Mouse (Mus musculus): Measurements from ENCODE around the gene Limd2. TPM values are rescaled to one million over a fixed set of nuclear protein-coding genes. Genes with fewer than 3 reads are reported as not detected.

Gene Limd2
- polyA plus RNA-seq (2012; rRNA removed) = 23.6 and 28.2 TPM in 2 replicates

GRCm38 (mm10) chr11:106160841-106161721 is at the start of gene Limd2, which contains the start of gene Gm10840:
Limd2 (minus strand) TSS chr11:106160860.
Gm10840 (plus strand) TSS chr11:106160850.

DNA sequence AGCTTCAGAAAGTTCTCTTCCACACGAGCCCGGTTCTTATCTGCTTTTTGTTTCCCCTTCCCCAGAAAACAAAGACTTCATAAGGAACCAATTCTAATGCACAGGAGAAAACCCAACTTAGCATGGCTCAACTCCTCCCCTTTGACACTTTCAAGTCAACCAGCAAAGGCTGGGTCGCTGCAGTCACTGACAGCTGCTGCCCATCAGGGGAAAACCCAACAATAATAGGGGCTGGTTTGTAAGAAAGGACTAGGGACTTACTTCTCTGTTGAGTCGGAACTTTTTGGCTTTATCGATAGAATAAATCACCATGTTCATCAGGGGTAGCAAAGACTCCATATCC is 41.4 kb upstream of the Limd2 start, which contains the start of gene Strada:
TSS of gene Strada (minus strand) at position 46 of the 343 bp plus-strand sequence.

Other genes starting within 250 kb of the Limd2 start
- 0.86 and 1.1 TPM in 2 replicates for gene Cyb561, start 207.5 kb downstream of the Limd2 start, polyA plus RNA-seq (2012; rRNA removed)
- gene Ace, start 192.9 kb downstream of the Limd2 start, polyA plus RNA-seq (2012; rRNA removed) = 0.07 and 0.12 TPM in 2 replicates
- not detected in 2 replicates for gene Ace3, start 166.2 kb downstream of the Limd2 start, polyA plus RNA-seq (2012; rRNA removed)
- 0.01 TPM in 2 replicates for gene Kcnh6, start 152.7 kb downstream of the Limd2 start, polyA plus RNA-seq (2012; rRNA removed)
- 15.1 and 16.7 TPM in 2 replicates for gene Dcaf7, start 124.0 kb downstream of the Limd2 start, polyA plus RNA-seq (2012; rRNA removed)
- gene Taco1, start 94.8 kb downstream of the Limd2 start, polyA plus RNA-seq (2012; rRNA removed) = 9.1 and 9.6 TPM in 2 replicates
- gene Map3k3, start 76.2 kb downstream of the Limd2 start, polyA plus RNA-seq (2012; rRNA removed) = 5.1 and 6.2 TPM in 2 replicates
- not detected in 2 replicates for gene Gm10840, start within 50 bp of the Limd2 start, polyA plus RNA-seq (2012; rRNA removed)
- gene Strada, start 41.3 kb upstream of the Limd2 start, polyA plus RNA-seq (2012; rRNA removed) = 8.8 and 10.2 TPM in 2 replicates
- 21.0 and 21.5 TPM in 2 replicates for gene Ccdc47, start 55.5 kb upstream of the Limd2 start, polyA plus RNA-seq (2012; rRNA removed)
- gene Ddx42, start 56.1 kb upstream of the Limd2 start, polyA plus RNA-seq (2012; rRNA removed) = 15.8 and 16.0 TPM in 2 replicates
- 29.7 and 30.8 TPM in 2 replicates for gene Ftsj3, start 95.2 kb upstream of the Limd2 start, polyA plus RNA-seq (2012; rRNA removed)
- 120 and 129 TPM in 2 replicates for gene Psmc5, start 95.3 kb upstream of the Limd2 start, polyA plus RNA-seq (2012; rRNA removed)
- 34.1 and 35.7 TPM in 2 replicates for gene Smarcd2, start 112.1 kb upstream of the Limd2 start, polyA plus RNA-seq (2012; rRNA removed)
- gene Tcam1, start 115.8 kb upstream of the Limd2 start, polyA plus RNA-seq (2012; rRNA removed) = 0.15 and 0.16 TPM in 2 replicates
- gene Gh, start 141.0 kb upstream of the Limd2 start, polyA plus RNA-seq (2012; rRNA removed) = 0.03 TPM in 1 of 2 replicates, not detected in the other
- 2.7 and 4.1 TPM in 2 replicates for gene Cd79b, start 153.9 kb upstream of the Limd2 start, polyA plus RNA-seq (2012; rRNA removed)
- gene Scn4a, start 192.4 kb upstream of the Limd2 start, polyA plus RNA-seq (2012; rRNA removed) = 0.01 and 0.03 TPM in 2 replicates
- gene Prr29, start 204.6 kb upstream of the Limd2 start, polyA plus RNA-seq (2012; rRNA removed) = not detected in 2 replicates
- gene Icam2, start 227.2 kb upstream of the Limd2 start, polyA plus RNA-seq (2012; rRNA removed) = 11.7 and 15.2 TPM in 2 replicates